Mouse (Mus musculus) v-Abl transformed pro-B cells (cell line): ENCODE measurements at regions not wholly inside any gene's neighbourhood (a gene's known extent, or its start where the extent isn't known, plus 50 kb on each side); places are given as distances from the start of the nearest gene placed in this dataset.

Source experiments
- in situ Hi-C, 2 experiments: fragments of 400-800 bp; cut with MboI; formaldehyde crosslinking; loops; one replicate each; pipeline ENCODE4 v1.15.1; 2025; ENCODE audit not compliant: unreplicated experiment in 2 of 2

GRCm38 (mm10) chr15:51536317-51536716, 2348.4 kb upstream of the Gm7489 start:
- in situ Hi-C loops = no loop called here

DNA sequence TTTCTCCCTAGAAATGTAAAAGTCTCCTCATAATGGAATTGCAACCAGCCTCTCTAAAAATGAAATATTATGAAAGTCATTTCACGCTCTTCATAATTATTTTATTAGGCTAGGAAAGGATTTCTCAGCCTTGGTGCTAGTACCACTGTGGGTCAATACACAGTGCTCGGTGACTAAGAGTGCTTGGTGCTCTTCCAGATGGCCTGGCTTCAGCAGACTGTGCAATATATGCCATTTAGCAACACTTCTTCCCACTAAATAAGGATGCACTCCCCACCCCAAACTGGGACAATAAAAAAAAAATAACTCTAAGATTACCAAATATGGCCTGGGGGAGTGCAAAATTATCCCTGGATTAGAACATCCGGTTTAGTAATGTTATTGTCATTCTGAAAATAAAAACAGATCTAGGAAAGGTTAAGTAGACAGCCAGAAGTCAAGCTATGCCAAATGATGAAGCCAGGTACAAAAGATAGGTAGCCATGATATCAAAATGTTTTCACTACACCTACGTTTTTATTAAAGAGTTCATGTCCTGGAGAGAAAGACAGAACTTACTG, 2333.4 kb upstream of the Gm7489 start:
- in situ Hi-C loops = no loop called here

- in situ Hi-C loops = no loop called here
Measured at GRCm38 (mm10) chr15:51558215-51558614, 2326.5 kb upstream of the Gm7489 start.

GRCm38 (mm10) chr15:51565543-51565942, 2319.2 kb upstream of the Gm7489 start:
- in situ Hi-C loops = no loop called here

GRCm38 (mm10) chr15:51570631-51571030, 2314.1 kb upstream of the Gm7489 start:
- in situ Hi-C loops = no loop called here

DNA sequence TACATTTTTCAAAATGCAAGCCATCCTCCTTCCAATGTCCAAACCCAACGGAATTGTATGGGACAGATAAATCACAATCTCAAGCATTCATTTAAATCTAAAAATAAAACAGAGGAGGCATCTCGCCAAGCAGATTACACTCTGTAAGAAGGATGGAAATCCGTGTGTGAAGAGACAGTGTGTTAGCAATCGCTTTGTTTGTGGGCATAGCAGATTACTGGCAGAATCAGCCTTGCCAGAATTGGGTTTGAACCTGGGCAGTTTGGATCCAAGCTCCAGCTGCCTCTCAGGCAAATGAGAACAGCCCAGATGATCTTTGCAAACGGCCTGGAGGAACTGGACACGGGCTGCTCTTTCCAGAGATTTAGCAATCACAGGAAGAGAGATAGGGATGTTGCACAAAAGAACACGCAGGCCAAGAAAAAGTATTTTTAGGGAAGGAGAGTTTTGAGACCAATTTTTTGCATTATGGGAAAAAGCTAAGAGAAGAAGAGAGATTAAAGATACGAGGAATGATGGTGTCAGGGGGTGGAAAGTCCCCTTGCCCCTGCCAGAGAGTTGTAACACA, 2310.1 kb upstream of the Gm7489 start:
- in situ Hi-C loops = no loop called here

DNA sequence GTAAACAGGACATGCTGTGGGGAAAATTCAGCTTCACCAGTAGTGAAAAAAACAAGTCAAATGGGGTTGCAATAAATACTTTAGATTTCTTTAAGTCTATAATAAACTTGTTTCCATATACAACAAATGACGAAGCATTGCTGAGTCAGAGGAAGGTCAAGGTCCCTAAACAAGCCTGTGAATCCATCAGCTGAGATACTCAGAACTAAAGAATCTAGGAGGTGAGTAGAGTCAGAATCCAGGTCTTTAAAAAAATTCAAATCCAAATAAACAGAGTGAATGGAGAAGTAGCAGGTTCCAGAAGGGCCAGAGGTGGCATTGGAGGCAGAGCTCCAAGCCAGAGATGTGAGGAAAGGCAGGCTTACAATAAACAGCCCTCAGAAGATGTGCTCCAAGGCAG, 2301.1 kb upstream of the Gm7489 start:
- in situ Hi-C loops = no loop called here

DNA sequence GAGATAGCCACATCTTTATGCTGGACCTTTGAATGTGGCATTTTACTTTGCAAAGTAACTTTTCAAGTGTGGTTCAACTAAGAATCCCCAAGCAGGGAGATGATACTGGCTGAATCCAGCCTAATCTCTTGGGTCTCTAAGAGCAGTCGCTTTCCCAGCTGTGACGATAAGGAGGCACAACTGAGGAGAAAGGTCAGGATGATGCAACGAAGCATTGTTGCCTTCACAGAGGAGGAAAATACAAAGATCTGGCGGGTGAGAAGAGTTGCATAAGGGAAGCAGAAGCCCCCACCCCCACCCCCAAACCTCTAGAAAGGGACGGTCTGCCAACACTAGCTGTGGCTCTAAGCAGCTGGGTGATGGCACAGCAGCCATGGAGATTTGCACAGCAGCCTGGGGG, 2298.6 kb upstream of the Gm7489 start:
- in situ Hi-C loops = no loop called here

- in situ Hi-C loops = no loop called here
Measured at GRCm38 (mm10) chr15:51591406-51592068, 2293.2 kb upstream of the Gm7489 start.

GRCm38 (mm10) chr15:51592069-51592435, 2292.7 kb upstream of the Gm7489 start:
- in situ Hi-C loops = no loop called here

GRCm38 (mm10) chr15:51592511-51593498, 2291.9 kb upstream of the Gm7489 start:
- in situ Hi-C loops = no loop called here

- in situ Hi-C loops = no loop called here
Measured at GRCm38 (mm10) chr15:51594060-51594459, 2290.6 kb upstream of the Gm7489 start.

DNA sequence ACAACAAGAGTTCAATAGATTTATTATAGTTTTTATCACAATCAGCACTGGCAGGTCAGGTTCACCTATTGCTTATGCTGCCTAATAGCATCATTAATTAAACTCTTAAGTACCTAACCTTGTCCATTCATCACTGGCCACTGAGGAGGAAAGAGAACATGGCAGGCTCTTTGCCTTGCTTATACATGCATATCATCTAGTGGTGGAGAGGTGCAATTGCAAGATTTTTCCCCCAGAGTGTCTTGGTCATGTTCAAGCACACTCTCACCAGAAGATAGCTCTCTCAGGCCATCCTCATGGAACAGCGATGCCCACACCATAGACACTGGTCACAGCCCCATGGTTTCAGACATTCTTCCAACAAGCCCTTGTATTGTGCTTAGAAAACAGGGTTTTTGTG, 2289.1 kb upstream of the Gm7489 start:
- in situ Hi-C loops = no loop called here

DNA sequence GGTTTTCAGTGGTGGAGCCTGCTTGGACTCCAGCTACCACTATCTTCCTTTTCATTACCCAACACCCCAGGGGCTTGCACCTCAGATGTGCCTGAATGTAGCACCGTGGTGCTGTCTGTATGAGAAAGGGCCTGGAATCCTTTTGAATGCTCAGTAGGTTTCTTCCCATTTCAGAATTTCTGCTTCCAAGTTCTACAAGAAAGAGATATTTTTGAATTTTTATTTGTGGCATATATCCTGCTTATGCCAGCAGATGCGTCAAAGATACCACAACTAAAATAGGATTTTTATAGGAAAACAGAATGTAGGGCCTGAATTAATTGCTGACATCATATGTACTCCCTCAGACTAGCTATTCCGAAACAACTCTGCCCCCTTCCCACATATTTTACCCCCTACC, 2286.9 kb upstream of the Gm7489 start:
- in situ Hi-C loops = no loop called here

GRCm38 (mm10) chr15:51601128-51601855, 2283.4 kb upstream of the Gm7489 start:
- in situ Hi-C loops = no loop called here

DNA sequence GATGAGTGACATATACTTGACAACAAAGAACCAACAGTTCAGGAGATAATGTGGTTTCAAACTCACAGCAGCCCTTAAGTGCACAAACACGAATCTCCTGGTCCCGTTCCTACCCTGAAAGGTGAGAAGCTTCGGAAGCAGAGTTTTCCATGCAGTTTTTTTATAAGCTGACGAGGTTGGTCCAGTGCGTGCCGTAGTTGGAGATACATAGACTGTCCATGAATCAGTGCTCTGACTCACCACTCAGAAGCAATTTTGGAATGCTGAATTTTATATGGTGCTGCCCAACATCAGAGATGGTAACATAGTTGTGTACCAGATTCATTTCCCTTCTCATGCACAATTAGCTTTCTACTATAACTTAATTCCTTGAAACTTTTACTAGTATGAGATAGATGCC, 2263.3 kb upstream of the Gm7489 start:
- in situ Hi-C loops = no loop called here

DNA sequence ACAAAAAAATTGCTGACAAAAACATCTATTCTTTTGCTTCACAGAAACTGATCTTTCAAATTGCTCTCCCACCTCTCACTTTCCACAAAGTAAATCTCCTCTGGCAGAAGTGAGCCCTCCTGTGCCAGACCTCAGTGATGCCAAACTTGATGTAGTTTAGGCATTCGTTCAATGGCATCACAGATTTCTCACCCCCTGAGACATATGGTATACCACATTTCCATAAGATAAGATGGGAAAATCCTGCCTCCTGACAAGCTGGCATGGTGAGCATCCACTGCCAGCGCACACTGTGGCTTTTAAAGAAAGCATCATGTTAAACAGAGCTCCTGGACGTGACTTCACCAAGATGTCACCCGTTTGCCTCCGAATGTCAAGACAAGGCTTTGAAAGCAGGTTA, 2257.2 kb upstream of the Gm7489 start:
- in situ Hi-C loops = no loop called here

- in situ Hi-C loops = no loop called here
Measured at GRCm38 (mm10) chr15:51628518-51628917, 2256.2 kb upstream of the Gm7489 start.

GRCm38 (mm10) chr15:51631881-51632280, 2252.8 kb upstream of the Gm7489 start:
- in situ Hi-C loops = no loop called here

GRCm38 (mm10) chr15:51633068-51633467, 2251.6 kb upstream of the Gm7489 start:
- in situ Hi-C loops = no loop called here

DNA sequence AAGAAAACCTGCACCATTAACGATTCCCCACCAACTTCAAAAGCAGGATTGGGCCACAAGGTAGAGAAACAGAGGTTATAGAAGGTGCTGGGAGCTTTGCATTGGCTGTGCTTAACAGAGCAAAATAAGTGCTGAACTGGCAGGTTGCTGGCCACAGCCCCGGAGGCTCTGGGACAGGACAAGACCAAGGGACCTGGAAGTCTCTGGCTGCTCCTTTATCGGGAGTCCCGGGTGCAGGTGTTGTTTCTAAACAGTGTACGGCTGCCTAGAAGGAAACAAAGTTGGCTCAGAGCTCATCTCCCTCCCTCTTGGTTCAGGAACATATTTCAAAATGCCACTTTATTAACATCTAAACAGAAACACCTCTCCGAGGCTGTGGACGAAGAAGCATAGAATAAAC, 2250.0 kb upstream of the Gm7489 start:
- in situ Hi-C loops = no loop called here
